Mouse (Mus musculus) lung, postnatal 4 days (tissue): ENCODE data around the gene Vwce.

Experiments used
- DNase-seq, 2 experiments: peaks; one replicate each; pipeline ENCODE4 v3.0.0; 2021

Vwce gene

DNA sequence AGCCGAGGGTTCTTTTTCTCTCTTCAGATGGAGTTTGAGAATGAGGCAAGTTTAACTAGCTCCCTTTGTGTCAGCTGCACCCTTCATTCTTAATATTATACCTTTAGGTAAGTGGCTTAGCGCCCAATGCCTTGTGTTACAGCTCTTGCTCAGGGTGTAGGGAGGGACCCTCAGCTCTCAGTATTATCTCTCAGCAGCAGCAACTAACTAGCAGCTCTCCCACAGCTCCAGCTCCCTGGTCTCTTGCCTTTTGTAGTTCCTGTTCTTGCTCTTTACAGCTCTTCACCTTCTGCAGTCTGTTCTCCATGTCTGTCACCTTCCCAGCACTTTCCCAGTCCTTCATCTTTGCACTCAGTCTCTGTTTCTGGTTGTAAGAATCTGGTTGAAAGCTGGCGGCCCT is 57.6 kb downstream of the Vwce start:
- no peak for DNase-seq

DNA sequence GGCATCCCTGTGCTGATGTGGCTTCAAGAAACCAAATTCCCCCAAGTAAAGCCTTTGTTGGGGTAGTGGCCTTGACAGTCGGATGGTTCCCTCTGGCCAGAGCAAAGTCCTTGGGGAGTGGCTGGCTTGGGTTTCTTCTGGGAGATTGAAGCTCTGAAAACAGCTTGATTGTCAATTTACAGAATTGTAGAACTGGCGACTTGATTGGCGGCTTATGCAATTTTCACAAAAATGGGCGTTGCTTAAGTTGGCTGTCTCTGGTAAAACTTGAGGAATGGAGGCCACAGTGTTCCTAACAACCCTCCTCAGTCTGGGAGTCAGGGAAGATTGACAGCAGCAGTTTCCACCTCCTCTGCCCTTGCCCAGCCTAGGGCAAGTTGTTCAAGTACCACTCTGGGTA is 58.3 kb downstream of the Vwce start:
- DNase-seq: no peak

DNA sequence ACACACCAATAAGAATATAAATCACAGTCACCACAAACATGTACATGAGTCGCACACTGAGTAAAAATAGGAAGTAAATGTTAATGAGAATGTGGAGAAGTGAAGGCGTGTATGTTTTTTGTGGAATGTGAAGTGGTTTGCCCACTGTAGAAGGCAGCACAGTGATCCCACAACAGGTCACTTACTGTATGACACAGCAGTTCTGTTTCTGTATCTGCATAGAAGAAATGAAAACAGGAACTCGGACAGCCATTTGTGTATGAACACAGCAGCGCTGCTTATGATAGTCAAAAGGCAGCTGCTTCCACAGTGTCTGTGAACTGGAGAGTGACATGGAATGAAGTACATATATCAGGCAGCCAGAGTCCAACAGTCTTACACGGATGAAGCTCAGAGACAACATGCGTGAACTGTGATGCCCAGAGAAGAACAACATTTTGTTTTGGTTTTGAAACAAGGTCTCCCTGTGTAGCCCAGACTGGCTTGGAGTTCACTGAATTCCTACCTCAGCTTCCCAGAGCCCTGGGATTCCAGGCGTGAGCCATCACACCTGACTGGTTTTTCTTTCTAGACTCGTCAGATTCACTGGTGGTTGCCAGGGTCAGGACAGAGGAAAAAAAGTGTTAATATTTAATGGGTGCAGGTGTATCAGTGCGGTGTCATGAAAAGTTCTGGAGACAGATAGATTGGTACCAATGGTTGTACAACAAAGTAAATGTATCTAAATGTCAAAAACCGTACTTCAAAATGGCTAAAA is 60.1 kb downstream of the Vwce start:
- DNase-seq: no peak

DNA sequence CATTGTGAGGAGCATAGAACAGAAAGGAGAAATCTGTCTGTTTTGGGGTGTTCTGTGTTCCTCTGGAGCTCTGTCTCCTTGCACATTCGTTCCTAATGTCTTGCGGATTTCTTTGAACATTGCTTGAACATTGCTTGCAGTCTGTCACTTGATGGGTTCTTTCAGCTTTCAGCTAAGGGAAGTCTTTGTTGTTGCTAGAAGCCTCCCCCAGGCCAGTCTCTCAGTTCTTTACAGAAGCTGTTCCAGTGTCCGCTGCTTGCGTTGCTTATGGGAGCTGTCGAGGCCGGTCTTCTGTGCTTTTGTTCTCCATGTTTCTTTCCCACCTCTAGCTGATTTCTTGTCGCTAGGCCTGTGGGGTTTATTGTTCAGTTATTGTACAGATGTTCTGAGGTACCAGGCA is 61.8 kb downstream of the Vwce start:
- DNase-seq: no peak

DNA sequence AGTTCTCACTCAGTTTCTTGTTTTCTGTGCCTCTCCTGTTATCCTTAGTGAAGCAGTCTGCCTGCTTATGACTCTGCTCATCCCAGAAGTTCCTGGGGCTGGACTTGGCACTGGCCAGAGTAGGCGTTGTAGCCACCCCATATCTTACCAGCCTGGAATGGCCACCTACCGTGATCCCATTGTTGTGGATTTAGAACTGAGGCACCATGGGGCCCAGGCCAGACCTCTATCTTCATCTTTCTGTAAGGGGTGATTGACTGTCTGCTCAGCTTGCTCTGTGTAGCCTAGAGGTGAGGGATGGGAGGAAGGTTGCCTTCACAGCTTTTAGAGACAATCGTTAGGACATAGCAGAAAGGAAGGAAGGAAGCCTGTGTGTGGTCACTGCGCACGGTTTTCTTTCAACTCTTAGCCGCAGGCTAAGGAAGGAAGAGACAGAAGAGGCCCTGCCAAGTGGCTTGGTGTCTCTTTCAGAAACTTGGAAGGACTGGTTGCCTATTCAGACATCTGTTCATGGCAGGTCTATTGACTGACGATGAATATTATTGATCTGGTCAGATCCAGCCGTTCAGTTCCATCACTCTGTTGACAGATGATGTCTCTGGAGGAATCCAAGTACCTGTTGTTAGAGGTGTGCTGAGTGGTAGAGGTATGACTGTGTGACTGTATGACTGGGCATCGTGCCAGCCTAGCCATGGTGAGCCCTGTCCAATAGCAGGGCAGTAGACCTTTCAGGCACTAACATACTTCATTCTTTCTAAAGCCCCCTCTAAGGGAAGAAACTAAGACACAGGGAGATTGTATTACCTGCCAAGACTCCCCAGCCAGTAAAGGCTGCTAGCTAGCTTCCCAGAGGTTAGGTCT is 64.3 kb downstream of the Vwce start:
- no peak for DNase-seq

DNA sequence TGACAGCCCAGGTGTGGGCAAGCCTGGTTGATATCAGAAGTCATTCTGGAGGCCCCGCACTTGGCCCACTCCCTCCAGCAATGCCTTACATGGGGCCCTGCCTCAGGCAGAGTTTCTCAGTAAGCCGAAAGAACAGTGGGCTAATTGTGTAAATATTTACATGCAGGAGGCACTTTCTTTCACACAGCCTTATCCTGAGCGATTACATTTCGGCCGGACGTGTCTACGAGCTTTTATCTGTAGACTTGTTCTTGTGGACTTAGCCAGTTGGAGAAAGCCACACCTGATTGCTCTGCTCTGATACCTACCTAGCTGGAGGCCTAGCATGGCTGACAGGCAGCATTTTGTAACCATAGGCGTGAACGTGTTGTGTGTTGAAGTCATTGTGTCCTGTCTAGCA is 65.8 kb downstream of the Vwce start:
- DNase-seq: no peak

DNA sequence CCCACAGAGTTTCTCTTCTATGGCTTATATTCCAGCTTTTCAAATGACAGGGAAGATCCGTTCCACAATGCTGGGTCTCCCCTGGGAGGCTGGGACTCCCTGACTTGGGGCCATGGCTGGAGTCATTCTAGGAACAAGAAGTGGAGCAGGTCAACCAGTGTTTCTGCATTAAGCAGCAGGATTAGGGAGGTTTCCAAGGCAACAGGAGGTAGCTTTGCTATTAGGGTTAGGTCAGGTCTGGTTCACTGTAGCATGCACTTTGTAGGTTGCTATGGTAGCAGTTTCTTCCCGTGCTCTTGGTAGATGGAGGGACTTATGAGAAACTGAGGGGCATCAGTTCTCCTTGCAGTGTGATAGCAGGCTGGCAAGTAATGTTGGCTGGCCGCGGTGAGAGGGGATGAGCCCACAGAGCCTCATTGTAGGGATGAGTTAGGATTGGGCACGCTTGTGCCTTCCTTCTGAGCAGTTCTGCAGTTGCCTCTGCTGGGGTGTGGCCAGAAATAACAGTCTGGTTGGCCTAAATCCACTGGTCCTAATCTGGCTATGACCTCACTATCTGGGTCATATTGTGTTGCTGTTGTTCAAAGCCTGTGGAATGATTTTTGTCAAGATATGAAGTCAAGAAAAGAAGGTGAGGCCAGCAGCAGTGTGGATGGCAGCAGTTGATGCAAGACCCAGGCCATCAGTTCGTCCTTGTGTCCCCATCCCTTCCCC is 67.2 kb downstream of the Vwce start:
- DNase-seq: no peak

DNA sequence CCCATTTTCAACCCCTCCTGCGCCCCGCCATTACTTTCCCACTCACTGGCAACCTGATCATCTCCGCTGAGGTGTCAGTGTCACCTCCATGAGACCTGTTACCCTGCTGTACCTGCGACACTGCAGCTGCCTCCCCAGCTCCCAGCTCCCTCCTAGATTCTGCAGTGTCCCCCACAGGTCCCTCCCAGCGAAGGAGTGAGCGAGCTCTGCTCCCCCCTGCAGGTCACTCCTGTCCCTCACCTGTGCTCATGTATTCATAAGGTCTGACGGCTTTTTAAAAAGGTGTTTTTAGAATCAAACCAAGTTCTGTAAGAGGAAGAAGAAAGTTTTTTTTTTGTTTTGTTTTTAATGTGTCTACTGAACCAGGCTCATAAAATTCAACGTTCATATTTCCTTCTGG is 68.1 kb downstream of the Vwce start:
- no peak for DNase-seq

DNA sequence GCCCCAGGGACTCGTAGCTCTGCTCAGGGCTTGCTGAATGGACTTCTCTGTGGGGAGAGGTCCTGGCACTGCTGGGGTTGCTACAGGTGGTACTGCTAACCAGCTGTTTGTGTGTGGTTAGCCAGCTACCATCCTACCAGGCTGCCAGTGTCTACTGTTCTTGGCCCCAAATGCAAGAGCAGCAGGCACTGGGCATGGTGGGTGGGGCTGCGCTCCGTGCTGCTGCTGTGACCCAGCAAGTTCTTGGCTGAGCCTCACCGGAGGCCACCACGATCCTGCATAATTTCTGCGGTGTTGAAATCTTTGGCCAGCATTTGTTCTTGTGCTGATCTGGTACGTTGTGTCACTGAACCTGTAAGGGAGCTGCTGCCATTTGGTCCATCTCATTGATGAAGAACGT is 69.5 kb downstream of the Vwce start:
- DNase-seq: no peak

DNA sequence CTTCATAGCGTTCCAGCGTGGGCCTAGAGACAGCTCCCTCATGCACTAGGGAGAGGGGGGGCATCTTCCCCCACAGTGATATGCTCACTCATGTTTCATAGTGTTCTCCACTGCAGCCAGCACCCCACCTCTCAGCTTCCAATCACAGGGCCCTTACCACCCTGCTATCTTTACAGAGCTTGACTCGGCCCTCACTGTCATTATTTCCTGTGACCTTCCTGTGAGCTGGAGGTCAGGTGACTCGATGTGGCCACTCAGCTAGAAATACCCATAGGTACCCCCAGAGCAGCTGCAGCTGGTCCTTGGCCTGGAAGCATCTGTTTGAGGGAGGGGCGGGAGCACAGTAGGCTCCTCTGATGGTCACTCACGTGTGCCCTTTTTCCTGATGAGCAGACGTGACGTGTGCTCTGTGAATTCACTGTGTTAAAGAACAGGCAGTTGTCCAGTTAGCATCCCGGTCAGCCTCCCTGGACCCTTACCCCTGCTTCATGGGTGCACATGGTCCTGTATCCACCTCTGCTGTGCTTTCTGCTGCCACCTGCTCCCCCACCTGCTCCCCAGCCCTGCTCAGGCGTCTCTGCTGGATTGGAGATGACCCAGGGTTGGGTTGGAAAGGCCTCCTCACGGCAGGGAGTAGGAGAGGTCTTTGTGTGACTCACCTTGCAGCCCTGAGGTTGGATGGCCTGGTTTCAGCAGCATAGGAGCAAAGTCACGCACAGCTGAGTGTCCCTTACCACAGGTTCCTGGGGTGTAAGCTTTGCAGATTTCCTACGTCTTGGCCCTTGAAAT is 73.3 kb downstream of the Vwce start:
- no peak for DNase-seq

DNA sequence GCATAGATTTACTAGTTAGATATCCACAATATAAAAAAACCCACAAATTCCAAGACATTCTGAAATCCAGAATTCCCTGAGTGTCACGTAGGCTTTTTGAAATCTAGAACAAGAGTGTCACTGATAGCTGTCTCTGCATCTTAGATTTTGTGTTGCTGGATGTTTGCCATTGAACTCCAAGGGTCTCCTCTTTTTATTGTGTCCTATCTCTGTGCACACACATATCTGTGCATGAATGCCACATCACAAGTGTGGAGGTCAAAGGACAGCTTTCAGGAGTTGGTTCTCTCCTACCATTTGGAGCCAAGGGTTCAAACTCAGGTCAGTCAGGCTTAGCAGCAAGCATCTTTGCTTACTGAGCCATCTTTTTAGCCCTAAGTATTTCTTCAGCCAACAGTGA is 73.9 kb downstream of the Vwce start:
- DNase-seq: no peak

DNA sequence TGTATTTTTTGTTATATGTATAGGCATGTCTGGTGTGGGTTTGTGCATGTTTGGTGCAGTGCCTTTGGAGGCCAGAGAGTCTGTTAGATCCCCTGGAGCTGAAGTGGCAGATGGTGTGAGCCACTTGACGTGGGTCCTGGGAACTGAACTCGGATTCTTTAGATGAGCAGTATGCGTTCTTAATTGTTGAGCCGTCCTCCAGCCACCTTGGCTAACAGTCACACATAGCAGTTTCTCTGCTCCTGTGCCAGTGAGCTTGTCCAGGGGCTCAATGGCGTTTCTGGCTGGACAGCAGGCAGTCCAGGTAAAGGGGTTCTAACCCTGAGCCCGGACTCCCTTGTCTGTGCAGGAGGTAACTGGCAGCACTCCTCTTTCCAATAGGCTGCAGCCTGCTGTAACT is 74.9 kb downstream of the Vwce start:
- no peak for DNase-seq

DNA sequence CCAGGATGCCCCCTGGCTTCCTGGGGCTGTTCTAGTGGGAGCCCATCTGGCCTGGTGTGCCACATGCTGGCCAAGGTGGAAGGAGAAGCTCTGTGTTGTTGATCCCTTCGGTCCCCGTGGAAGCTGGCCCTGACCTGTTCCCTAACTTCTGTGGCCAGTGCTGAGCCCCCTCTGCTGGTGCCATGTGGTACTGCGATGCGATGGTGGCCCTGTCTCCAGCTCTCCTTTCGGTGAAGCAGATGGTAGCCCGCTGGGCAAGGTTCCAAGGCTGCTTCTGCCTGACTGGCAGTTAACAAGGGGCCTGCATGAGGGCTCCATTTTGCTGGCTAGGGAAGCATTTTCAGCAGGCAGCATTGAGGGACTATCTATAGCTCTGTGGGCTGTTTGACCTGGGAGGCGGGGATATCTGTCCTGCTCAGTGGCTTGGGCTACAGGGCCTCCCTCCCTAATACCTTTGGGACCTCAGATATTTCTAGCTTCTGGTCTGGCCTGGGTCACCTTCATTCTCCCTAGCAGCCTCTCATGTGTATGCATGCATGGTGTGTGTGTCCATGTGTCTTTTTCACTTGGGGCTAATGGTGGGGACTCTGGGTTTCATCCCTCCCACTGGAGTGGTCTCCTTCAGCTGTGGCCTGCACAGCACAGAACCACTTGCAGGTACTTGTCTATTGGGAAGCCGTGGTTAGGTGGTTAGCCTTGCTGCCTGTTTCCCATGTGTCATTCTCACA is 75.5 kb downstream of the Vwce start:
- DNase-seq: peak; percentile 93 to 96

DNA sequence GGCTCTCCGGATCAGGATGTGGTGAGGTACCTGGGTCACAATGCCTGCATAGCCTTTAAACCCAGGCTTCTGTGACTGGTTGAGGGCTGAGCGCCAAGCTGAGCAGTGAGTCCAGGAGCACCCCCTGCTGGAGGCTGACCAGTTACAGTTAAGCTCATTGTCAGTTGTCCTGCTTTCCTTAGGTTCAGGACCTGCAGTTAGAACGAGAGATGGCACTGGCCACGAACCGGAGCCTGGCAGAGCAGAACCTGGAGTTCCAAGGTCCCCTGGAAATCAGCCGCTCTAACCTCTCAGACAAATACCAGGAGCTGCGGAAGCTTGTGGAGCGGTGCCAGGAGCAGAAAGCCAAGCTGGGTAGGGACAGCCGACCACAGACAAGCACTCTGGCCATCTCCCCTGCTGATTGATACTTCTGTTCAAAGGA is 76.1 kb downstream of the Vwce start:
- peak; percentile 57 to 65 for DNase-seq

DNA sequence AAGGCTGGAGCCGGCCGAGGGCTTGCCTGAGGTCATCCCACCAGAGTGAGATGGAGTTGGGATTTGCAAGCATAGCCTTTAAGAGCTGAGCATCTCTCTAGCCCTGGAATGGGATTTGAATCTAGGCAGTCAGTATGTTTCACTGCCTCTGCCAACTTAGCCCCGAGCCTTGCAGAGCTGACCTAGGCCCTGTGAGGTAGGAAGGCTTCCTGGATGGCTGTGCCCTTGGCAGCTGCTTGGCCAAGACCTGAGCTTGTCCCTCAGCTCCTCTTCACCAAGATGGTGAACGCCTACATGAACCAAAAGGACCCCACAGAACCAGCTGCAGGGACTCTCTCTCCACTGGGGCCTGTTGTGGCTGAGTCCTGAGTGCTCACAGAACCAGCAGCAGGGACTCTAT is 76.7 kb downstream of the Vwce start:
- DNase-seq: no peak

DNA sequence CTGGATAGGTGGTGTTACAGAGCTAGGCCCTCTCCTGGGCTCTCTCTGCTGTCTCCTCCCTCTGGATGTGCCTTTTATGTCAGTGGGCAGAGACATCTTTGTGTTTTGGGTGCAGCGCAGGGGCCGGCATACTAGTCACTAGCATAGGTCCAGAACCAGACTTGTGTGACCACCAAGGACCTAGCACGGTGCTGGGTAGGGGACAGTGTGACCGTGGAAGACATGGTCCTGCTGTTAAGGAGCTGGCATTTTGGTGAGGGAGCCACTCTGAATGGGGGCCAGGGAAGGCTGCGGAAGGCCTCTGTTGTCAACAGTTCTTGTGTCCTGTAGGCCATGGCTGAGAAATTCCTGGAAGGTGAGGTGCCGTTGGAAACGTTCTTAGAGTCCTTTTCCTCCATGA is 78.2 kb downstream of the Vwce start:
- DNase-seq: no peak

DNA sequence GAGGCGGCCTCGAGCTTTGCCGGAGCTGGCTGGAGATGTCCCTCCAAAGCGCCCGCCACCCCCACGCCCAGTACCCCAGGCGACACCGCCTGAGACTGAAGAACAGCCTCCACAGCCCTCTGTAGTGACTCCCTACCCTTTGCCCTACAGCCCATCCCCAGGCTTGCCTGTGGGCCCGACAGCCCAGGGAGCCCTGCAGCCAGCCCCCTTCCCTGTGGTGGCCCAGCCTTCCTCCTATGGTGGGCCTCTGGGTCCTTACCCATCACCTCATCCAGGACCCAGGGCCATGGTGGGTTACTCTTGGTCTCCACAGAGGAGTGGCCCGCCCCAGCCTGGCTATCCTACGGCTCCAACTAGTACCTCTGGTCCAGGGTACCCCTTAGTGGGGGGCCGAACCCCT is 78.6 kb downstream of the Vwce start:
- DNase-seq: no peak

DNA sequence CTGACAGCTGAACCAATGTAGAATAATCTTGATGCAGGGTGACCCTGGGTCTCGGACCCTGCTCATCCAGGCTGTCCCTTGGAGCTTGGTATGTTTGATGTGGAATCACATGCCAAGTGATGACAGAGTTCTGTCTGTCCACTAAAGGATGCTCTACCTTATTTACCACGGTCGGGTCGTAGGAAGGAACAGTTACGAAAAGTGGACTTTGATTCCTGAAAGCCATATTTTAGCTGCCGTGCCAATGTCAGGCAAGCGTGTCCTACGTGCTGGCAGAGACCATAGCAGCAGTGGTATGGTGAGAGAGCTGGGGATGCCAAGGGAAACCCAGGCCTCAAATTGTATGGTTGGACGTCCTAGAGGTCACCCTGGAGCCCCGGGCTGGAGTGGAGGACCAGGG is 79.5 kb downstream of the Vwce start:
- no peak for DNase-seq

DNA sequence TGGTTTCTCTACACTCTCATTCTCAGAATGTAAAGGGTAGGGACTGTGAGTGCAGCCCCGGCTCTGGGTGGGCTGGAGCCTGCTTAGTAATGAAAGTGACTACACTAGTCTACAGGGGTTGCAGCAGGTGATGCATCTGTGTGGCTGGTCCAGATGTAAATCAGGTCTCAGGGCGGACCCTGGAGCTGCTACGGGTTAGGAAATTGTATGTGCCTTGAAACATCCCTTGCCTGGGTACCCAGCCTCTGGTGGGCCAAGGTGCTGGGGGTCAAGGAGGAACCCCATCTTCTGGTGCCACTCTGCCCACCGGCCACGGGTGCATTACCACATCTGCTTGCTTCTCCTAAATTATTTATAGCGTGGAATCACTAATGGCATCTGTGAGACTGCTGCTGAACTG is 80.2 kb downstream of the Vwce start:
- no peak for DNase-seq

DNA sequence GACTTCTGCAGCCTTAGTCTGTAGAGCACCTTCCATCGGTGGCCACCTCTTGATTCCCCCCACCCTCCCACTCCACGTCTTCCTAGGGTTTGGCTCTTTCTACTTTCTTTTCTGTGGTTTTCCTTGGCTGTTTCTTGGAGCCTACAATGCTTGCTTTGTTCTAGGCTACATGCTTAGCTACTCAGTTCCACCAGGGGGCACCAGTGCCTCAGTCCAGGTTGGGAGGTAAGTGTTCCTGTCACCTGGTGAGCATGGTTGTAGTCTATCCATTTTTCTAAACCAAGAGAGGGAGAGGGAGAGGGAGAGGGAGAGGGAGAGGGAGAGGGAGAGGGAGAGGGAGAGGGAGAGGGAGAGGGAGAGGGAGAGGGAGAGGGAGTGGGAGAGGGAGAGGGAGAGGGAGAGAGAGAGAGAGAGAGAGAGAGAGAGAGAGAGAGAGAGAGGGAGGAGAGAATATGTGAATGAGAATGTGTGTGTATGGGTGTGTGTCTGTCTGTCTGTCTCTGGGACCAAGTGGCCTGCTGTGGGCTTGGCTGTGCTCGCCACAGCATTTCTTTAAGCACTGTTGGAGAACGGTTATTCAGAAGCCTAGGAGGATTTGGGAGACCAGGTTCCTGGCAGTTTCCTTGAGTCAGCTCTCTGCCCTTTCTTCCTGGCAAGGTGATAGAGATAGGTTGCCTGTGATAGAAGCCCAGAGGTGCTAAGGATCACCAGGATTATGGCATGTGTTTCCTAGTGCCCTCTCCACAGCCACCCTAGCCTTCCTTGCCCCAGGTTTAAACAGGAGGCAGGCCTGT is 80.9 kb downstream of the Vwce start:
- peak; percentile 58 to 80 for DNase-seq

DNA sequence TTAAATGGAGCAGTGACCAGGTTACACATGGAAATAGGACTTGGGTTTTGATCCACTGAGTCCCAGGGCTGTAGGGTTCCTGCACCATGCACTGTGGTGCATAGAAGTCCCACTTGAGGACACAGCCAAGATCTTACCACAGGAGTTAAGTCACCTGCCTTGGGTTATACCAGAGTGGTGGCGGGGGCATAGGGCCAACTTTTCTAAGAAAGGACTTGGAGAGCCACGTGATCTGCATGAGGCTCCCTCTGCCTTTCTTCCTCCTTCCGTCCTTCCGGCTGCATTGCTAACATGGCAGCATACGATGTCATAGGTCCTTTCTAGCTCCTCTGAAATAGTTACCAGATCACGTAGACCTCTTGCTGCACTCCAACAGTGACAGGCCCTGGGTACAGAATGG is 81.5 kb downstream of the Vwce start:
- peak in 1 of 2 experiments; percentile 44 for DNase-seq
